Mouse (Mus musculus) kidney, adult 2 months (tissue): ENCODE results near the gene Padi2.

Experiments
- CTCF ChIP-seq: fragments of 200-500 bp; conservative IDR thresholded peaks from 2 replicates; pipeline ENCODE4 v1.5.1; 2011; ENCODE audit warnings: low read depth, mild to moderate bottlenecking, control low read depth, low read length, moderate library complexity, mixed read lengths; ENCODE audit not compliant: insufficient read depth, insufficient read length
- POLR2A ChIP-seq: fragments of 200-500 bp; IDR thresholded peaks from one replicate; pipeline ENCODE4 v1.6.1; 2011; ENCODE audit warnings: low read depth, low read length, control low read depth

DNA sequence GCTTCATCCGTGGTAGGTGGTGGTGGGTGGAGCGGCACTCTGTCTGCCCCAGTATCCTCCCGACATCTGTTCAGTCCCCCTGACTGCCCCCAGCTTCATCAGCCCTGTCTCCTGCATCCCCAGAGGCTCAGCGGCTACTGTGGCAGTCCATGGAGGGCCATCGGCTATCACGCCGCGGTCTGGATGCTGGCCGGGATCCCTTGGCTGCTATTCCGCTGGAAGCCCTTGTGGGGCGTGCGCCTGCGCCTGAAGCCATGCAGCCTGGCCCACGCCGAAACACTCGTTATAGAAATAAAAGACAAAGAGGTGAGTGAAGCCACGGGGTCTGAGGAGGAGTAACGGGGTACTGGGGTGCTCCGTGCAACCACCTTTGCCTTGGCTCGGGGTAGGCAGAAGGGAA is 86.1 kb downstream of the Padi2 start:
- TF ChIP-seq POLR2A (no peak), CTCF (no peak)
